Mouse (Mus musculus) lung, adult 2 months (tissue): Measurements from ENCODE around the gene Srd5a3.

Source experiments
- CTCF ChIP-seq: fragments of 200-500 bp; IDR thresholded peaks from 2 replicates; pipeline ENCODE4 v1.5.1; 2011; ENCODE audit warnings: mild to moderate bottlenecking, low read length, control low read depth; ENCODE audit not compliant: insufficient read depth
- POLR2A ChIP-seq: fragments of 200-500 bp; IDR thresholded peaks from 2 replicates; pipeline ENCODE4 v1.6.1; 2011; ENCODE audit warnings: low read depth, mild to moderate bottlenecking, control low read depth, low read length, borderline replicate concordance; ENCODE audit errors: extremely low read depth

- TF ChIP-seq CTCF (no peak), POLR2A (no peak)
These were observed 59.3 kb downstream of the Srd5a3 start for GRCm38 (mm10) chr5:76199346-76199745.
